Mouse (Mus musculus): Measurements from ENCODE around the gene Gm17584.
"Not testable (repeated sequence)": the region's sequence is repeated elsewhere in the genome, so short reads cannot be mapped to it uniquely, and the experiment has no call there.

Gm17584 gene

GRCm38 (mm10) chrX:124500263-124500662 lies at the start of gene Gm17584:
Gm17584 (plus strand) TSS chrX:124500563.
- DNase-seq (ENCODE audit: low read depth, low spot score): not testable (repeated sequence)

Data from brain, adult 2 months (tissue).